Mouse (Mus musculus): ENCODE data around the gene Homer1. TPM values are rescaled to one million over a fixed set of nuclear protein-coding genes. Genes with fewer than 3 reads are reported as not detected.

Homer1 gene
- polyA plus RNA-seq, 1 experiment from 2014 or later, result 8.6 TPM

DNA sequence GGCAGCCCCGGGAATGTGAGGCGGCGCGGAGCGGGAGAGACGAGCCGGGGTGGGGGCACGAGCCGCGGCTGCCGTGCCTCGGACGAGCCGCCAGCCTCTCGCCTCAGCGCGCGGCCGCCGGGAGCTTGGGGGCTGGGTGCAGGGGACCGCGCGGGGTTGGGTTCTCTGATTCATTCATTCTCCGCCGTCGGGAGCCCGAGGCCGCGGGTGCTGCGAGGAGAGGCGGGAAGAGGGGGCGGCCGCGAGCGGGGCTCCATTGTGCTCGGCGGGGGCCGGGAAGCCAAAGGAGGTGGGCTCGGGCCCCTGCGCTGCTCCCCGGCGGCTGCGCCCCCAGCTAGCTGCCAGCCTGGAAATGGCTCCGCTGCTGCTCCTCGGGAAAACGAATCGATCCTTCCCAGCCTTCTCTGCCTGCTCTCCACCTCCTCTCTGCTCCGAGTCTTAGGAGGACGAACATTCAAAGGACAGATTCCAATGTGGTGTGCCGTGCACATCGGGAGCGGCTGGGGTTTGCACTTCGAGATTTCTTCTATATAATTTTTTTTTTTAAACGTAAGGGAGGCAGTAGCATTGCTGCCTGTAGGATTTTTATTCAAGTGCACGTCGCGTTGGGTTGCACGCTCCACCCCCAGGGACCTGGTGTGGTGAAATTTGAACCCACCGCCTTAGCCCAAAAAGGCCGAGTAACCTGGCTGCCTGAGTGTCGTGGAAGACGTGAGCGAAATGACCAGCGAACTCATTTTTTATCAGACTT is 5.0 kb downstream of the Homer1 start:
- peak overlapping the region; percentile 90 for H3K4me3 ChIP-seq (ENCODE audit: low read depth, low read length)
- WGBS, result under 1% methylated on average over 44 of the region's 64 CpGs
- peaks cover 33% of the 10 kb centered on the region for H3K4me1 ChIP-seq (ENCODE audit: control insufficient read depth, insufficient read depth, low read length)
- H3K27me3 ChIP-seq (ENCODE audit: control insufficient read depth, insufficient read depth, low read depth, low read length), result no peaks in the 10 kb centered on the region
- no peaks in the 10 kb centered on the region for H3K36me3 ChIP-seq (ENCODE audit: control insufficient read depth, insufficient read depth, low read length)
- no peaks in the 10 kb centered on the region for H3K9me3 ChIP-seq (replicated peaks; ENCODE audit: control insufficient read depth, low read length, poor library complexity, severe bottlenecking)
- peak; percentile 21; the same call in 1 of the 2 replicates for ATAC-seq
- H3K9ac ChIP-seq (ENCODE audit: low read depth, low read length), result peak overlapping the region; percentile 91
- H3K27ac ChIP-seq (ENCODE audit: low read length), result peak overlapping the region; percentile 99
- peak overlapping the region; percentile 66 for H3K4me2 ChIP-seq (ENCODE audit: low read length)

DNA sequence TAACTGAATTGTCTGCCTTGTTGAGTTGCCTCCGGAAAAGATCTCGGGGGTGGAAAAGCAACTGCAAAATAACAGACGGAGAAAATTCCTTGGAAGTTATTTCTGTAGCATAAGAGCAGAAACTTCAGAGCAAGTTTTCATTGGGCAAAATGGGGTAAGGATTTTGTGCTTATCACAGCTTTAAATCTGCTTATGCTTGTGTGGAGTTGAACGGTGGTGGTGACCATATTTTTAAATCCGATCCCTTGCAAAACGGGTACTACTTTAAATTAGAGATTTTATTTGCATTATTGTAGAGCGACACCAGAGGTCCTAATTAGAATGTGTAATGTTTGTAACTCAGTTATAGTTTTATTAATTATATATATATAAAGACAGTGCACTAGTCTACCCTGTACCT is 5.7 kb downstream of the Homer1 start:
- Histone ChIP-seq H3K36me3 (ENCODE audit: control insufficient read depth, insufficient read depth, low read length) (no peaks in the 10 kb centered on the region), H3K4me3 (ENCODE audit: low read depth, low read length) (peak overlapping the region; percentile 90), H3K4me1 (ENCODE audit: control insufficient read depth, insufficient read depth, low read length) (peaks cover 34% of the 10 kb centered on the region), H3K27ac (ENCODE audit: low read length) (no peak overlapping the region), H3K4me2 (ENCODE audit: low read length) (peak overlapping the region; percentile 66), H3K27me3 (ENCODE audit: control insufficient read depth, insufficient read depth, low read depth, low read length) (no peaks in the 10 kb centered on the region), H3K9me3 (replicated peaks; ENCODE audit: control insufficient read depth, low read length, poor library complexity, severe bottlenecking) (no peaks in the 10 kb centered on the region), H3K9ac (ENCODE audit: low read depth, low read length) (peak overlapping the region; percentile 91)
- WGBS, result 7% methylated on average over 7 of the region's 7 CpGs
- ATAC-seq, result no peak

DNA sequence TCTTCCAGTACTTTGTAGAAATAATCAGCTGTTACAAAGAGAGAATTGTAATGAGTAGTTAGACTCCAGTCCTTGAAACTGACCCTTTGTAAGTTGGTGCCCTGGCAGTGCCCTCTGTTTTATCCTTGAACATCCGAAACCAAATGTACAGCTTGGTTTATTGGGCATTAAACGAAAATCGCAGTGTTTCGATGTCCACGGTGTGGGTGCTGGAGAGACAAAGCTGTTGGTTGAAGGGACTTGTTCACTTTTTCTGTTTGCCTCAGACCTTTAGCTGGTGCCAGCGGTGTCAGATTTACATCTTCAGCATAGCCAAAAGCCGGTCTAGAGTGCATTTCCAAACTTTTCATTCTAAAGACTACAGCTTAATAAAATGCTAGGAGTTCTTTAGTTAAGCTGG is 6.2 kb downstream of the Homer1 start:
- Histone ChIP-seq H3K36me3 (ENCODE audit: control insufficient read depth, insufficient read depth, low read length) (no peaks in the 10 kb centered on the region), H3K4me3 (ENCODE audit: low read depth, low read length) (peak overlapping the region; percentile 90), H3K9me3 (replicated peaks; ENCODE audit: control insufficient read depth, low read length, poor library complexity, severe bottlenecking) (no peaks in the 10 kb centered on the region), H3K27me3 (ENCODE audit: control insufficient read depth, insufficient read depth, low read depth, low read length) (no peaks in the 10 kb centered on the region), H3K4me1 (ENCODE audit: control insufficient read depth, insufficient read depth, low read length) (peaks cover 36% of the 10 kb centered on the region), H3K4me2 (ENCODE audit: low read length) (peak overlapping the region; percentile 66), H3K27ac (ENCODE audit: low read length) (no peak overlapping the region), H3K9ac (ENCODE audit: low read depth, low read length) (peak overlapping the region; percentile 10)
- WGBS, result 9% methylated on average over 7 of the region's 7 CpGs
- no peak for ATAC-seq

DNA sequence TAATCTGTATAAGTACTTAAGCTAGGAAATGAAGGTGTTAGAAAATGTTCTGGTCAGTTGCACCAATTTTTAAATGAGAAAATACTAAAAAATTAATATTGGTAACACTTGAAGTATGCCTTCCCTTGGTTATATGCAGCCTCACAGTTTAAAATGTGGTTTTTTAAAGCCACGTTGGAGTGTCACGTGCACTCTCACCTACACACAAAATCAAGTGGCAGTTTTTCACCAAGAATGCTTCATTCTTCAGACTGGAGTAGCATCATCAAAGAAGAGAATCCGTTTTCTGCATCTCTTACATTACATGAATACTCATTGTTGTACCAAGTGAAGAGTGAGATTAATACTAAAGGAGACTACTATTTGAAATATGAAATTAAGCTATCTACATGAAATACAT is 7.1 kb downstream of the Homer1 start:
- H3K36me3 ChIP-seq (ENCODE audit: control insufficient read depth, insufficient read depth, low read length), result no peaks in the 10 kb centered on the region
- no peak for ATAC-seq
- H3K9me3 ChIP-seq (replicated peaks; ENCODE audit: control insufficient read depth, low read length, poor library complexity, severe bottlenecking), result no peaks in the 10 kb centered on the region
- peaks cover 36% of the 10 kb centered on the region for H3K4me1 ChIP-seq (ENCODE audit: control insufficient read depth, insufficient read depth, low read length)
- H3K27ac ChIP-seq (ENCODE audit: low read length), result no peak overlapping the region
- H3K4me3 ChIP-seq (ENCODE audit: low read depth, low read length), result peak overlapping the region; percentile 24
- WGBS, result 41% methylated on average over 3 of the region's 3 CpGs
- H3K27me3 ChIP-seq (ENCODE audit: control insufficient read depth, insufficient read depth, low read depth, low read length), result no peaks in the 10 kb centered on the region
- H3K4me2 ChIP-seq (ENCODE audit: low read length), result peak overlapping the region; percentile 66
- no peak overlapping the region for H3K9ac ChIP-seq (ENCODE audit: low read depth, low read length)

DNA sequence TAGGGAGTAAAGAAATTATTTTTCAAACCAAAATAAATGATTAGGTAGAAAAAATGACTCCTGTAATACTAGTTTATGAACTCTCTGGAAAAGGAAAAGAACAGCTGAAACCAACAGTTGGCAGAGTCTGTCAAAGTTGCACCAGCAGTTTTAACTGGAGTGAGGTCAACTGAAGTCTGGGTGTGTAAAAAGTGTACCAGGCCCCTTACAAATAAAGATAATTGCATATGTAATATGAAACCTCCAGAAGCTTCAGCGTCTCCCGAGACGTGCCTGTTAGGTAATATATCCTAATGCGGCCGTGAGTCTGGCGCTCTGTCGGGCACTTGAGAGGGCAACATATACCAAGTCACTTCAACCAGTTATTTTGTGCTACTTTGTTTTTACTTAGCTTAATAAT is 8.3 kb downstream of the Homer1 start:
- H3K27ac ChIP-seq (ENCODE audit: low read length), result no peak overlapping the region
- no peaks in the 10 kb centered on the region for H3K36me3 ChIP-seq (ENCODE audit: control insufficient read depth, insufficient read depth, low read length)
- H3K4me2 ChIP-seq (ENCODE audit: low read length), result peak overlapping the region; percentile 51
- H3K4me3 ChIP-seq (ENCODE audit: low read depth, low read length), result peak overlapping the region; percentile 7; the same call in 1 of the 2 replicates
- 49% methylated on average over 7 of the region's 7 CpGs for WGBS
- peaks cover 40% of the 10 kb centered on the region for H3K4me1 ChIP-seq (ENCODE audit: control insufficient read depth, insufficient read depth, low read length)
- no peak overlapping the region for H3K9ac ChIP-seq (ENCODE audit: low read depth, low read length)
- no peaks in the 10 kb centered on the region for H3K9me3 ChIP-seq (replicated peaks; ENCODE audit: control insufficient read depth, low read length, poor library complexity, severe bottlenecking)
- no peak for ATAC-seq
- no peaks in the 10 kb centered on the region for H3K27me3 ChIP-seq (ENCODE audit: control insufficient read depth, insufficient read depth, low read depth, low read length)

DNA sequence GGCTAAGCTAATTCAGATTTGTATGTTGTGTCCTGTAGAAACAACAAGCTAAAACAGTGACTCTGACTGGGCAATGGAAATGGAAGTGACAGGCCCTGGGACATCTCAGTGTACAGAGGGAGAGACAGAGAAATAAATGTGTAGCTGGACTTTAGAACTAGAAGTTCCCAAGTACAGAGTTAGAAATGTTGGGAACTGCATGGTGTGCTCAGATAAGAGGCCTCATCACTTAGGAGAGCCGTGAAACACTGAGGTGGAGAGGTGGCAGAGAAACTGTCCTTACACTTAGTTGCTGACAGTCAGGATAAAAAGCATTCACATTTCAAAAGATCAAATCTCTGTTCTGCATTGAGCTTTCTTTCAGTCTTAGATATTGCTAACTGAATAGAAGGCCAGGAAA is 9.9 kb downstream of the Homer1 start:
- no peak for ATAC-seq
- Histone ChIP-seq H3K4me1 (ENCODE audit: control insufficient read depth, insufficient read depth, low read length) (peaks cover 38% of the 10 kb centered on the region), H3K27ac (ENCODE audit: low read length) (no peak overlapping the region), H3K4me2 (ENCODE audit: low read length) (peak overlapping the region; percentile 3; the same call in 1 of the 2 replicates), H3K9ac (ENCODE audit: low read depth, low read length) (no peak overlapping the region), H3K27me3 (ENCODE audit: control insufficient read depth, insufficient read depth, low read depth, low read length) (no peaks in the 10 kb centered on the region), H3K9me3 (replicated peaks; ENCODE audit: control insufficient read depth, low read length, poor library complexity, severe bottlenecking) (no peaks in the 10 kb centered on the region), H3K4me3 (ENCODE audit: low read depth, low read length) (no peak overlapping the region), H3K36me3 (ENCODE audit: control insufficient read depth, insufficient read depth, low read length) (no peaks in the 10 kb centered on the region)
- 56% methylated on average over 1 of the region's 1 CpGs for WGBS

DNA sequence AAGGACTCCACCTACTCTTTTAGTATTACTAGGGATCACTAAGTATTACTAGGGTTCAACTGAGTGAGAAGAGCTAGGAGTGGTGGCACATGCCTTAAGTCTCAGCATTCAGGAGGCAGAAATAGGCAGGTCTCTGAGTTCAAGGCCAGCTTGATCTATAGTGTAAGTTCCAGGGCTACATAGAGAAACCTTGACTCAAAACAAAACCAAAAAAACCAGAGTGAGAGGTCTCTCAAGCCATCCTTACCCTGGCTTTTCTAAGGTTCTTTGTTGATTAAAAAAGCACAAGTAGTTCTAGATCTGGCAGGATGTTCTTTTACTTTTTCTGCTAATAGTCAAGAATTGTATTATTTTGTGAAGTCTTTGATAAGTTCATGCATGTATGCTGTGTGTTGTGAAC is 13.1 kb downstream of the Homer1 start:
- ATAC-seq, result no peak
- Histone ChIP-seq H3K4me3 (ENCODE audit: low read depth, low read length) (no peak overlapping the region), H3K36me3 (ENCODE audit: control insufficient read depth, insufficient read depth, low read length) (no peaks in the 10 kb centered on the region), H3K27ac (ENCODE audit: low read length) (no peak overlapping the region), H3K4me2 (ENCODE audit: low read length) (no peak overlapping the region), H3K9ac (ENCODE audit: low read depth, low read length) (no peak overlapping the region), H3K9me3 (replicated peaks; ENCODE audit: control insufficient read depth, low read length, poor library complexity, severe bottlenecking) (no peaks in the 10 kb centered on the region), H3K4me1 (ENCODE audit: control insufficient read depth, insufficient read depth, low read length) (peaks cover 25% of the 10 kb centered on the region), H3K27me3 (ENCODE audit: control insufficient read depth, insufficient read depth, low read depth, low read length) (no peaks in the 10 kb centered on the region)

DNA sequence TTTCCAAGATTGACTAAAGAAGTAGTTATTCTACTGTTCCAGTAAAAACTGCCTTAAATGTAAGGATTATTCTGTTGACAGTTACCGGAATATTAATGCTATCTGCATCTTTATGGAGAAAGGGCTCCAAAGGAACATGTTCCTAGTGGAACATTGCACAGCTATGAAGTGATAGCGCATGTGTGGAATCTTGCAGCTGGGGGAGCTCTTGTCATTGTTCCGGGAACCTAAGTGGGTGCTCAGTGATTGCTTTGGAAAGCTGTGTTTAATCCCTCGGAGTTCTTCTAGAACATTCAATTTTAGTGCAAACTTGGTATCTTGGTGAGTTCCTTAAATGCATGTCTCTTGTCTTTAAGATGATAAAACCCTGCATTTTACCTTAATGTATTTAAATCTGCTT is 14.9 kb downstream of the Homer1 start:
- no peak overlapping the region for H3K9ac ChIP-seq (ENCODE audit: low read depth, low read length)
- no peak for ATAC-seq
- no peaks in the 10 kb centered on the region for H3K9me3 ChIP-seq (replicated peaks; ENCODE audit: control insufficient read depth, low read length, poor library complexity, severe bottlenecking)
- H3K4me2 ChIP-seq (ENCODE audit: low read length), result no peak overlapping the region
- 83% methylated on average over 4 of the region's 4 CpGs for WGBS
- H3K27ac ChIP-seq (ENCODE audit: low read length), result no peak overlapping the region
- peaks cover 9% of the 10 kb centered on the region for H3K4me1 ChIP-seq (ENCODE audit: control insufficient read depth, insufficient read depth, low read length)
- H3K4me3 ChIP-seq (ENCODE audit: low read depth, low read length), result no peak overlapping the region
- no peaks in the 10 kb centered on the region for H3K36me3 ChIP-seq (ENCODE audit: control insufficient read depth, insufficient read depth, low read length)
- H3K27me3 ChIP-seq (ENCODE audit: control insufficient read depth, insufficient read depth, low read depth, low read length), result no peaks in the 10 kb centered on the region

DNA sequence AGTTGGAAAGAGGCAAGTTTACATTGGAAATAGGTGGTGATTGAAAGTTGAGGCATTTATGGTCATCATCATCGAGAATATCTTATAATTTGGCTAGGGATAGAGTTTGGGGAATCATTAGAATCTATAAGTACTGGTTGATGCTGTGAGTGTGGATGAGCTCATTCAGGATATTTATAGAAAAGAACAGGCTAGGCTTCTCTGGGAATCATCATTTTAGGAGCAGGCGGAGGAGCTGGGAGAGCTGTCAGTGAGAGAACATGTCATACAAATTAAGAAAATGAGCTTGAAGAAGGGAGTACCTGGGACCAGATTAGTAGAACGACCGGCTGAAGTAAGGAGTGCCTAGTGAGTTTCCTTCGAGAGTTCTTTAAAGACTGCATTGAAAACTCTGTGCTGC is 20.7 kb downstream of the Homer1 start:
- Histone ChIP-seq H3K27me3 (ENCODE audit: control insufficient read depth, insufficient read depth, low read depth, low read length) (no peaks in the 10 kb centered on the region), H3K36me3 (ENCODE audit: control insufficient read depth, insufficient read depth, low read length) (no peaks in the 10 kb centered on the region), H3K27ac (ENCODE audit: low read length) (no peak overlapping the region), H3K9ac (ENCODE audit: low read depth, low read length) (no peak overlapping the region), H3K4me3 (ENCODE audit: low read depth, low read length) (no peak overlapping the region), H3K4me1 (ENCODE audit: control insufficient read depth, insufficient read depth, low read length) (no peaks in the 10 kb centered on the region), H3K9me3 (replicated peaks; ENCODE audit: control insufficient read depth, low read length, poor library complexity, severe bottlenecking) (no peaks in the 10 kb centered on the region), H3K4me2 (ENCODE audit: low read length) (no peak overlapping the region)
- no peak for ATAC-seq
- 84% methylated on average over 5 of the region's 5 CpGs for WGBS

All from midbrain, embryonic 16.5 days (tissue).